Mouse (Mus musculus) forebrain, postnatal 0 days (tissue): ENCODE measurements around the gene Camk2n2. TPM values are rescaled to one million over a fixed set of nuclear protein-coding genes. Genes with fewer than 3 reads are reported as not detected.

Experiments
- ATAC-seq: fragments of 200-750 bp; cut with Nextera tagmentation; 2 replicates; pipeline ENCODE4 v1.8.0; 2017; ENCODE audit warnings: mild to moderate bottlenecking, moderate library complexity
- DNase-seq: peaks from one replicate; pipeline ENCODE4 v3.0.0-alpha.2; 2015
- H3K27ac ChIP-seq: fragments of 300-500 bp; sonication (generic); 2 replicates; pipeline ENCODE4 v1.5.1; 2014; ENCODE audit warnings: low read depth, mild to moderate bottlenecking, antibody characterized with exemption, low read length, moderate library complexity, mixed read lengths
- H3K27me3 ChIP-seq: fragments of 300-500 bp; sonication (generic); 2 replicates; pipeline ENCODE4 v1.6.1; 2014; ENCODE audit warnings: mild to moderate bottlenecking, low read length, mixed read lengths; ENCODE audit not compliant: insufficient read depth
- H3K36me3 ChIP-seq: fragments of 300-500 bp; sonication (generic); 2 replicates; pipeline ENCODE4 v1.6.1; 2014; ENCODE audit warnings: mild to moderate bottlenecking, moderate library complexity; ENCODE audit not compliant: insufficient read depth
- H3K4me1 ChIP-seq: fragments of 300-500 bp; sonication (generic); 2 replicates; pipeline ENCODE4 v1.6.1; 2014; ENCODE audit warnings: antibody characterized with exemption; ENCODE audit not compliant: insufficient read depth
- H3K4me2 ChIP-seq: fragments of 300-500 bp; sonication (generic); 2 replicates; pipeline ENCODE4 v1.6.1; 2014; ENCODE audit warnings: low read depth, mild to moderate bottlenecking, moderate library complexity
- H3K4me3 ChIP-seq: fragments of 300-500 bp; sonication (generic); 2 replicates; pipeline ENCODE4 v1.5.1; 2014; ENCODE audit warnings: low read depth, low read length, mixed read lengths
- H3K9ac ChIP-seq: fragments of 300-500 bp; sonication (generic); 2 replicates; pipeline ENCODE4 v1.6.1; 2014; ENCODE audit warnings: mild to moderate bottlenecking
- H3K9me3 ChIP-seq: fragments of 300-500 bp; sonication (generic); 2 replicates; pipeline ENCODE4 v1.6.1; 2016; ENCODE audit warnings: low read length
- CTCF ChIP-seq: sonication (generic); IDR thresholded peaks from 2 replicates; pipeline ENCODE4 v1.5.1; 2016; ENCODE audit warnings: antibody characterized with exemption, control low read depth, low read depth
- WGBS: fragments of 180-500 bp; shearing (Covaris S2); extraction: QIAGEN DNeasy Blood & Tissue Kit; methylation state at CpG from one replicate; pipeline ENCODE4 v1.1.7; 2014; 5-methylcytosine and 5-hydroxymethylcytosine counted together
- microRNA counts: library from miRNA; unstranded; fragments of <30 nt; microRNA quantifications from one replicate; lab custom pipeline; 2015
- microRNA-seq, 2 experiments: library from miRNA; unstranded; fragments of <30 nt; microRNA quantifications; one replicate each; pipeline ENCODE4; 2016
- polyA plus RNA-seq: library from polyadenylated mRNA; unstranded; fragments of >200 nt; fragmentation: Nextera tagmentation; extraction: Ambion mirVana; gene quantifications from 2 replicates; pipeline ENCODE4 v1.2.1, GENCODE M21; 2015
- total RNA-seq: library from RNA; depleted of rRNA; stranded (reverse); fragments of >200 nt; gene quantifications from 2 replicates; pipeline ENCODE4 v1.2.3, GENCODE M21; 2014; rRNA removed

Gene Camk2n2
- total and polyA plus RNA-seq, 2 experiments from 2014 or later, result 51.0 to 57.0 TPM

GRCm38 (mm10) chr16:20595060-20595673, 25.9 kb downstream of the Camk2n2 start:
- 87% methylated on average over 7 of the region's 7 CpGs for WGBS

GRCm38 (mm10) chr16:20591076-20591705, 29.9 kb downstream of the Camk2n2 start:
- Histone ChIP-seq H3K9me3 (no peaks in the 10 kb centered on the region), H3K36me3 (no peaks in the 10 kb centered on the region), H3K4me2 (peak overlapping the region; percentile 94), H3K27ac (no peak overlapping the region), H3K4me3 (peak overlapping the region; percentile 60), H3K27me3 (peaks cover 27% of the 10 kb centered on the region), H3K4me1 (0 out of 2 replicates have a peak, but pooled peaks cover 6% of the 10 kb centered on the region), H3K9ac (no peak overlapping the region)
- 7% methylated on average over 48 of the region's 48 CpGs for WGBS
- TF ChIP-seq CTCF, result no peak
- ATAC-seq (no peak), DNase-seq (no peak)

More at GRCm38 (mm10) chr16:20595060-20595673, 25.9 kb downstream of the Camk2n2 start:
- Histone ChIP-seq H3K9me3 (no peaks in the 10 kb centered on the region), H3K4me3 (no peak overlapping the region), H3K27ac (no peak overlapping the region), H3K4me1 (0 out of 2 replicates have a peak, but pooled peaks cover 6% of the 10 kb centered on the region), H3K9ac (no peak overlapping the region), H3K27me3 (peaks cover 27% of the 10 kb centered on the region), H3K36me3 (no peaks in the 10 kb centered on the region), H3K4me2 (no peak overlapping the region)
- DNase-seq (no peak), ATAC-seq (no peak)
- no peak for TF ChIP-seq CTCF

GRCm38 (mm10) chr16:20590680-20591038, 30.4 kb downstream of the Camk2n2 start:
- H3K9me3 ChIP-seq, result no peaks in the 10 kb centered on the region
- H3K4me1 ChIP-seq, result 0 out of 2 replicates have a peak, but pooled peaks cover 6% of the 10 kb centered on the region
- H3K36me3 ChIP-seq, result no peaks in the 10 kb centered on the region
- no peak overlapping the region for H3K27ac ChIP-seq
- DNase-seq, result no peak
- H3K27me3 ChIP-seq, result peaks cover 27% of the 10 kb centered on the region
- peak overlapping the region; percentile 66 for H3K9ac ChIP-seq
- peak overlapping the region; percentile 94 for H3K4me2 ChIP-seq
- H3K4me3 ChIP-seq, result peak overlapping the region; percentile 60
- 4% methylated on average over 17 of the region's 17 CpGs for WGBS
- no peak for TF ChIP-seq CTCF
- ATAC-seq, result no peak

GRCm38 (mm10) chr16:20589939-20590679, 31.0 kb downstream of the Camk2n2 start:
- peak overlapping the region; percentile 66 for H3K9ac ChIP-seq
- WGBS, result under 1% methylated on average over 39 of the region's 39 CpGs
- H3K4me1 ChIP-seq, result 0 out of 2 replicates have a peak, but pooled peaks cover 6% of the 10 kb centered on the region
- H3K4me2 ChIP-seq, result peak overlapping the region; percentile 94
- TF ChIP-seq CTCF, result peak; percentile 18; the same call in 1 of the 2 replicates
- no peaks in the 10 kb centered on the region for H3K36me3 ChIP-seq
- H3K27ac ChIP-seq, result 0 out of 2 replicates have a peak overlapping the region, but pooled peaks have one; percentile 29
- H3K4me3 ChIP-seq, result peak overlapping the region; percentile 60
- H3K27me3 ChIP-seq, result peaks cover 27% of the 10 kb centered on the region
- peak; percentile 85 for ATAC-seq
- H3K9me3 ChIP-seq, result no peaks in the 10 kb centered on the region
- DNase-seq, result peak; percentile 66

GRCm38 (mm10) chr16:20589366-20589938, 31.6 kb downstream of the Camk2n2 start, which contains the start of gene Vwa5b2:
Gene Vwa5b2 (plus strand): TSS chr16:20589471.
- Histone ChIP-seq H3K27ac (0 out of 2 replicates have a peak within 1 kb of the TSS, but pooled peaks have one; percentile 29), H3K4me1 (0 out of 2 replicates have a peak, but pooled peaks cover 6% of the 10 kb centered on the region), H3K27me3 (peaks cover 27% of the 10 kb centered on the region), H3K4me2 (peak within 1 kb of the TSS; percentile 94), H3K9me3 (no peaks in the 10 kb centered on the region), H3K36me3 (no peaks in the 10 kb centered on the region), H3K4me3 (peak within 1 kb of the TSS; percentile 60), H3K9ac (peak within 1 kb of the TSS; percentile 66)
- no peak for TF ChIP-seq CTCF
- 3% methylated on average over 24 of the region's 24 CpGs for WGBS
- peak; percentile 57 for DNase-seq
- ATAC-seq, result peak; percentile 81

MicroRNAs encoded within 50 kb of the gene (microRNA counts, 519-probe panel; counts per million panel counts)
- microRNA mmu-miR-1224 (lab: Ali Mortazavi, UCI), result 3,153 counts per million, percentile 27 among the panel's probes with 10 or more counts

Small RNA genes within 50 kb of the gene (microRNA-seq; reads per million reads assigned to microRNA genes)
- 45.0 to 50.2 reads per million in 2 experiments for gene Mir1224

Other genes starting within 250 kb of the Camk2n2 start
- gene Abcc5, start 194.9 kb downstream of the Camk2n2 start, total RNA-seq, result 74.3 and 79.8 TPM in 2 replicates
- gene Abcc5, start 194.9 kb downstream of the Camk2n2 start, polyA plus RNA-seq, result 58.7 and 71.6 TPM in 2 replicates
- 91.3 and 102 TPM in 2 replicates for gene Eif2b5, start 122.5 kb downstream of the Camk2n2 start, total RNA-seq
- 70.8 and 77.6 TPM in 2 replicates for gene Eif2b5, start 122.5 kb downstream of the Camk2n2 start, polyA plus RNA-seq
- gene Dvl3, start 104.3 kb downstream of the Camk2n2 start, total RNA-seq, result 21.1 and 28.6 TPM in 2 replicates
- gene Dvl3, start 104.3 kb downstream of the Camk2n2 start, polyA plus RNA-seq, result 23.9 and 25.8 TPM in 2 replicates
- gene Ap2m1, start 85.8 kb downstream of the Camk2n2 start, total RNA-seq, result 958 and 994 TPM in 2 replicates
- 1,434 and 1,486 TPM in 2 replicates for gene Ap2m1, start 85.8 kb downstream of the Camk2n2 start, polyA plus RNA-seq
- 71.7 and 72.7 TPM in 2 replicates for gene Abcf3, start 72.7 kb downstream of the Camk2n2 start, total RNA-seq
- 58.0 and 60.3 TPM in 2 replicates for gene Abcf3, start 72.7 kb downstream of the Camk2n2 start, polyA plus RNA-seq
- 20.3 and 20.9 TPM in 2 replicates for gene Vwa5b2, start 31.8 kb downstream of the Camk2n2 start, total RNA-seq
- gene Vwa5b2, start 31.8 kb downstream of the Camk2n2 start, polyA plus RNA-seq, result 5.9 and 8.7 TPM in 2 replicates
- 3.7 and 6.5 TPM in 2 replicates for gene Eef1akmt4, start 9.7 kb downstream of the Camk2n2 start, total RNA-seq
- 6.0 and 6.2 TPM in 2 replicates for gene Eef1akmt4, start 9.7 kb downstream of the Camk2n2 start, polyA plus RNA-seq
- gene Gm49333, start 9.7 kb downstream of the Camk2n2 start, total RNA-seq, result not detected in 2 replicates
- not detected in 2 replicates for gene Gm49333, start 9.7 kb downstream of the Camk2n2 start, polyA plus RNA-seq
- gene Alg3, start 9.6 kb downstream of the Camk2n2 start, total RNA-seq, result 11.1 and 19.0 TPM in 2 replicates
- 29.2 and 30.3 TPM in 2 replicates for gene Alg3, start 9.6 kb downstream of the Camk2n2 start, polyA plus RNA-seq
- 17.8 and 22.4 TPM in 2 replicates for gene Ece2, start 8.5 kb upstream of the Camk2n2 start, total RNA-seq
- 6.1 and 8.7 TPM in 2 replicates for gene Ece2, start 8.5 kb upstream of the Camk2n2 start, polyA plus RNA-seq
- gene Psmd2, start 30.4 kb upstream of the Camk2n2 start, total RNA-seq, result 237 and 242 TPM in 2 replicates
- 287 and 331 TPM in 2 replicates for gene Psmd2, start 30.4 kb upstream of the Camk2n2 start, polyA plus RNA-seq
- 223 and 282 TPM in 2 replicates for gene Eif4g1, start 47.0 kb upstream of the Camk2n2 start, total RNA-seq
- 89.8 and 111 TPM in 2 replicates for gene Eif4g1, start 47.0 kb upstream of the Camk2n2 start, polyA plus RNA-seq
- 169 and 200 TPM in 2 replicates for gene Fam131a, start 72.0 kb upstream of the Camk2n2 start, total RNA-seq
- 81.6 and 89.9 TPM in 2 replicates for gene Fam131a, start 72.0 kb upstream of the Camk2n2 start, polyA plus RNA-seq
- gene Polr2h, start 96.4 kb upstream of the Camk2n2 start, total RNA-seq, result 43.7 and 55.3 TPM in 2 replicates
- 87.4 and 103 TPM in 2 replicates for gene Polr2h, start 96.4 kb upstream of the Camk2n2 start, polyA plus RNA-seq
- gene Clcn2, start 96.5 kb upstream of the Camk2n2 start, total RNA-seq, result 41.9 and 47.9 TPM in 2 replicates
- 10.7 and 14.1 TPM in 2 replicates for gene Clcn2, start 96.5 kb upstream of the Camk2n2 start, polyA plus RNA-seq
- 15.8 and 15.9 TPM in 2 replicates for gene Chrd, start 111.8 kb upstream of the Camk2n2 start, total RNA-seq
- gene Chrd, start 111.8 kb upstream of the Camk2n2 start, polyA plus RNA-seq, result 3.4 and 3.6 TPM in 2 replicates
- gene Thpo, start 113.2 kb upstream of the Camk2n2 start, total RNA-seq, result 0.69 and 1.0 TPM in 2 replicates
- 0.51 and 0.52 TPM in 2 replicates for gene Thpo, start 113.2 kb upstream of the Camk2n2 start, polyA plus RNA-seq